Mouse (Mus musculus): ENCODE results near the gene Epn2. TPM values are rescaled to one million over a fixed set of nuclear protein-coding genes. Genes with fewer than 3 reads are reported as not detected.

The Epn2 gene
- polyA plus RNA-seq, 1 experiment = 84.5 TPM

DNA sequence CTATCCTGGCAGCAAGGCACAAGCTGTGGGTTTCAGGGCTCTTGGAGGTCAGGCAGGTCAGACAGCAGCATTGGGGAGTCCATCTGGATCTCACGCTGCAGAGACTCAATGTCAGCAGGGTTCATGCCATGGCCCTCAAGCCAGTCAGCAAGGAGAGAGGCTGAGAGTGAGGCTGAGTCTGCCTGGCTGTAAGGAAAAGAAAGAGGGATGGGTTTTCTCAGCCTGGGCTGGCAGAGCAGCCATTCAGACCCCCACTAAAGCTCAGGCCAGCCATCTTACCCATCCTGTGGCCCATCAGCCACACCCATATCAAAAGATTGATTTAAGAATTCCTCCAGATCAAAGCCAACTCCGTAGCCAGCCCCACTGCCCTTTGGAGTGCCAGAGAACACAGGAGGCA lies 90.4 kb downstream of the Epn2 start:
- no peak for TF ChIP-seq POLR2A (IDR thresholded peaks at IDR 0.05; ENCODE audit: borderline replicate concordance, extremely low read depth, low read depth, low read length)
- no peak for TF ChIP-seq CTCF (IDR thresholded peaks at IDR 0.05; ENCODE audit: insufficient read depth, low read length)
- Histone ChIP-seq H3K4me1 (ENCODE audit: control insufficient read depth, insufficient read depth, low read length) (peaks cover 7% of the 10 kb centered on the region), H3K4me3 (replicated peaks; ENCODE audit: extremely low read depth, low read depth, low read length) (no peak overlapping the region)
- DNase-seq = no peak
- 72% methylated on average over 2 of the region's 2 CpGs for WGBS

DNA sequence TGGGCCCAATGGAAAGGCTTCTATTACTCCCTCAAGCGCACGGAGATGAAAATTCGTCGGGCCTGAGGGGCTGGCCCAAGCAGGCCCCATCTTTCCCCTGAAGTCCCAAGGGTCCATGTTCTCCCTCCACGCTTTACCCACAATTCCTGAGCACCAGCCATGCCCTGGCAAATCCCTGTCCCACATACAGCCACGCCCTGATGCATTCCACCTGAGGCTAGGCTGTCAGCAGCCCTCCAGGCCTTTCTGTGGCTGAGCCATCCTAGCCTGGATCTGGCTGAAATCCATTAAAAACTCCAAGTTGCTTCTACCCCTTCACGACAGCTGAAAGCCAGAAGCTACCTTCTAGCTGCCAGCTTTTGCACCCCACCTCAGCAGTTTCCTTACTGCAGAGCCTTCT lies 91.6 kb downstream of the Epn2 start:
- H3K4me1 ChIP-seq (ENCODE audit: control insufficient read depth, insufficient read depth, low read length) = peaks cover 3% of the 10 kb centered on the region
- WGBS = 80% methylated on average over 7 of the region's 7 CpGs
- no peak overlapping the region for H3K4me3 ChIP-seq (replicated peaks; ENCODE audit: extremely low read depth, low read depth, low read length)
- DNase-seq = no peak
- TF ChIP-seq CTCF (IDR thresholded peaks at IDR 0.05; ENCODE audit: insufficient read depth, low read length) (no peak), POLR2A (IDR thresholded peaks at IDR 0.05; ENCODE audit: borderline replicate concordance, extremely low read depth, low read depth, low read length) (no peak)

DNA sequence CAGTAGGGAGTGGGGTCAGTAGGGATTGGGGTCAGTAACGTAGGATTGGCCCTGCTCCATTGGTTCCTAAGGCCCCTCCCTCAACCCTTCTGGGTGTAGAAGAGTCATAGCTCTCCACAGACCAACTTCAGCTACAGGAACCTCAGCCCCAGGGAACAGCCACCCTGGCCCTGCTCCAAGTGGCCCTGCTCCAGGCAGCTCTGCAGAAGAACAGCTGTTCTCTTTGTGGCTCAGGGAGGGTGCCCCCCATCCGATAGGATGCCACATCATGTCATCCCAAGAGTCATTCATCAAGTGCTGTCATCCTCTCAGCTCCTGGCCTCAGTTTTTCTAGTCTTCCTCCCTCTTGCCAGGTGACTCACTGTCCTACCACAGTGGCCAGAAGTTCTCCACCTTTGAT lies 92.1 kb downstream of the Epn2 start:
- WGBS = 40% methylated on average over 2 of the region's 2 CpGs
- H3K4me3 ChIP-seq (replicated peaks; ENCODE audit: extremely low read depth, low read depth, low read length) = no peak overlapping the region
- TF ChIP-seq POLR2A (IDR thresholded peaks at IDR 0.05; ENCODE audit: borderline replicate concordance, extremely low read depth, low read depth, low read length) (no peak), CTCF (IDR thresholded peaks at IDR 0.05; ENCODE audit: insufficient read depth, low read length) (no peak)
- H3K4me1 ChIP-seq (ENCODE audit: control insufficient read depth, insufficient read depth, low read length) = no peaks in the 10 kb centered on the region
- DNase-seq = no peak

DNA sequence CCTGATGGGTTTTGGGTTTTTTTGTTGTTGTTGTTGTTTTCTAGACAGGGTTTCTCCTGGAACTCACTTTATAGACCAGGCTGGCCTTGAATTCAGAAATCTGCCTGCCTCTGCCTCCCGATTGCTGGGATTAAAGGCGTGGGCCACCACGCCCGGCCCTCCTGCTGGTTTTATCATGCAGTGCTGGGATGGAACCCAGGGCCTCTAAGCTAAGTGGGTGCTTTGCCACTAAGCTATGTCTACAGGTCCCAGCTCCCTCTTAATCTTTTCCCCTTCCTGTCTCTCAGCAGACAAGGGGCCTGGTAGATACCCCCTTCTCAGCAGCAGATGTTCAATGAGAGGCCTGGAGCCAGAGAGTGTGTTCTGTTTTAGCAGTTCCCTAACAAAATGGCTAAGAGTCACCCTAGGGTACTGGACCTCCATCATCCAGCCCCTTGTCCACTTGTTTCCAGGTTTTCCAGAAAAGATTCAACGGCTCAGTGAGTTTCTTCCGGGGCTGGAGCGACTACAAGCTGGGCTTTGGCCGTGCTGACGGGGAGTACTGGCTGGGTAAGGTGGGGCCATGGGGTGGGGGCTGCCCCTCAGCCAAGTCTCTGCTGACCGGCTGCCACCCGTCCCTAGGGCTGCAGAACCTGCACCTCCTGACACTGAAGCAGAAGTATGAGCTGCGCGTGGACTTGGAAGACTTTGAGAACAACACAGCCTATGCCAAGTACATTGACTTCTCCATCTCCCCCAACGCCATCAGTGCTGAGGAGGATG lies 92.8 kb downstream of the Epn2 start:
- Histone ChIP-seq H3K4me1 (ENCODE audit: control insufficient read depth, insufficient read depth, low read length) (no peaks in the 10 kb centered on the region), H3K4me3 (replicated peaks; ENCODE audit: extremely low read depth, low read depth, low read length) (no peak overlapping the region)
- no peak for DNase-seq
- WGBS = 72% methylated on average over 14 of the region's 14 CpGs
- TF ChIP-seq CTCF (IDR thresholded peaks at IDR 0.05; ENCODE audit: insufficient read depth, low read length) (no peak), POLR2A (IDR thresholded peaks at IDR 0.05; ENCODE audit: borderline replicate concordance, extremely low read depth, low read depth, low read length) (no peak)

DNA sequence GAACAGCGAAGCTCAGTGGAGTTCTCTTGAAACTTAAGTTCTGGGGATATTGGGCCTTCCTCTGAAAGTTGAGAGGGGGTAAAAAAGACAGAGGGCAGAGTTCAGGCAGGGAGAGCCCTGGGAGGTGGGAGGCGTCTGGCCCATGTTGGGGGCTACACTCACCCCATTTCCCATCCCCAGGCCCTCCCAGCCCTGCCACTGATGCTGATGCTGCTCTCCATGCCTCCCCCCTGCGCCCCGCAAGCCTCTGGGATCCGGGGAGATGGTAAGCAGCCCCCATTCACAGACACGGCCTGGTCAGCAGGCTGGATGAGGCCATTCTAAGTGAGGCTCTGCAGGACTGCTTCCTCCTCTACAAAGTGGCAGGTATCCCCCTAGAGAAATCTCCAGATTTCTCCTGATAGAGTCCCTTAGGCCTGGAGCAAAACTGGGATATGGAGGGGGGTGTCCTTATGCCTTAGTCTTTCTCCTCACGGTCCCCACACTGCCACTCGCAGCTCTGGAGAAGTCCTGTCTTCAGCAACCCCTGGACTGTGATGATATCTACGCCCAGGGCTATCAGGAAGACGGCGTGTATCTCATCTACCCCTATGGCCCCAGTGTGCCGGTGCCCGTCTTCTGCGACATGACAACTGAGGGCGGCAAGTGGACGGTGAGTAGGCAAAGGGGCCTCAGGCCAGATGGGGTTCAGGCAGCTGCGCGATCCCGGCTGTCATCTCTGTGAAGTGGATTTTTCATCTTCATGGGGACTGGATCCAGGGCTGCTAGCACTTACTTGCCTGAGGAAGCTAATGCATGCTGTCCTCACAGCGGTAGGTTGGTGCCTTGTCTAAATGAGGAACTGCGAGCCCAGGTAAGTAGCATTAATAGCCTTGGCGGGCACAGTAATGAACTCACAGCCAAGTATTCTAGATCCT lies 93.7 kb downstream of the Epn2 start:
- WGBS = 76% methylated on average over 22 of the region's 22 CpGs
- TF ChIP-seq POLR2A (IDR thresholded peaks at IDR 0.05; ENCODE audit: borderline replicate concordance, extremely low read depth, low read depth, low read length) = no peak
- no peak for TF ChIP-seq CTCF (IDR thresholded peaks at IDR 0.05; ENCODE audit: insufficient read depth, low read length)
- peak overlapping the region; percentile 21 for H3K4me3 ChIP-seq (replicated peaks; ENCODE audit: extremely low read depth, low read depth, low read length)
- no peaks in the 10 kb centered on the region for H3K4me1 ChIP-seq (ENCODE audit: control insufficient read depth, insufficient read depth, low read length)
- no peak for DNase-seq

DNA sequence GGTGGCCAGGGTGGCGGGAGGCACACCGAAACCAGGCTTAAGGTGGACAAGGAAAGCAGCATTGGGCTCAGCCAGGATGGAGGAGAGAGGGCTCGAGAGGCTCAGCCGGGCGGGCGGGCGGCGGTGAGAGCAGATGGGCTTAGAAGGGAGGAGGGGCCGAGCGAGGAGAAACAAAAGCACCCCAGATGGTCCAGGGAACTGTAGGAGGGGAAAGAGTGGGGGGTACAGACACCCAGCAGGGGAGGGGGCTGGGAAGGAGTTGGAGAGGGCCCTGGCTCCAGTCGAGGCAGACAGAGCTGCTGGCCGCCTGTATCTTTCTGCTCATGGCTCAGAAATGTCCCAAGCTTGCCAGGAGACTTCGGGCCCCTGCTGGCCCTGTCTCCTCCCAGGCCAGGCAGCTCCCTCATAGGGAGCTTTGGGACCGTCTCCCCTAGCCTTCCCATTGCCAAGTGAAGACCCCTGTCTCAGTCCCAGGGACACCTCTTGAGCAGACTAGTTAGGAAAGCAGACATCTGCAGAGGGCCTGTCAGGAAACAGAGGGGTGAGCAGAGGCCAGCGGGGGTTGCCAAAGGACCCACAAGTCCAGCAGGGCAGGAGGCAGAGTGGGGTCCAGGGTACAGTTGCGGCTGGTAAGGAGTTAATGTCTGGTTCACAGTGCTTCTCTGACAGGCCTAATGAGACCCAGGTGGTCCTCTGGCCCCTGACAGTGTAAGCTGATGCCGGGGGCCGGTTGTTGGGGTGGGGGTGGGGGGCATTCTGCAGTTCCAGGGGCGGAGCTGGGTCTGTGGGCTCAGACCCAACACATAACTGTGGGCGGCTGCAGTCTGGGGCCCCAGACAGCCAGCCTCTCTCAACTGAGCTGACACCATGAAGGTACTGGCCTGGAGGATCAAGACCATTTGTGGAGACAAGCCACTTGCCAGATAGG lies 94.6 kb downstream of the Epn2 start, which contains the start of gene Mfap4:
Gene Mfap4 (plus strand): TSS at position 819 of the 928 bp plus-strand sequence.
- TF ChIP-seq POLR2A (IDR thresholded peaks at IDR 0.05; ENCODE audit: borderline replicate concordance, extremely low read depth, low read depth, low read length) = peak; percentile 9; the same call in 1 of the 2 replicates
- no peak for TF ChIP-seq CTCF (IDR thresholded peaks at IDR 0.05; ENCODE audit: insufficient read depth, low read length)
- Histone ChIP-seq H3K4me1 (ENCODE audit: control insufficient read depth, insufficient read depth, low read length) (no peaks in the 10 kb centered on the region), H3K4me3 (replicated peaks; ENCODE audit: extremely low read depth, low read depth, low read length) (peak within 1 kb of the TSS; percentile 21)
- no peak for DNase-seq
- WGBS = 46% methylated on average over 20 of the region's 20 CpGs

DNA sequence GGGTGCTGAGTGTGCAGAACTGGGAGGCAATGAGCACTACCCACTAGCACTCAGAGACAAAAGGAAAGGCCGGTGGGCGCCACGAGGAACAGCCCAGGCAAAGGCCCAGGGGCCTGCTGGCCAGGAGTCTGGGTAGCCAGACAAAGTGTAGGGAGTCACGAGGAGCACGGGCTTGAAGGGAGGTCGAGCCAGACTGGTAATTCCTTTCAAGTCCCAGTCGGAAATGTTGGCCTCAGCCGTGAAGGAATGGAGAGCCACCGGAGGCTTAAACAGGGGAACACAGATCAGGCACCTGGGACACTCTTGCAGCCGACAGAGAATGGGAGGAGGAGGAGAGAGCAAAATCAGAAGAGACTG lies 95.3 kb downstream of the Epn2 start:
- Histone ChIP-seq H3K4me3 (replicated peaks; ENCODE audit: extremely low read depth, low read depth, low read length) (no peak overlapping the region), H3K4me1 (ENCODE audit: control insufficient read depth, insufficient read depth, low read length) (no peaks in the 10 kb centered on the region)
- WGBS = 32% methylated on average over 10 of the region's 10 CpGs
- TF ChIP-seq POLR2A (IDR thresholded peaks at IDR 0.05; ENCODE audit: borderline replicate concordance, extremely low read depth, low read depth, low read length) = no peak
- no peak for TF ChIP-seq CTCF (IDR thresholded peaks at IDR 0.05; ENCODE audit: insufficient read depth, low read length)
- no peak for DNase-seq

DNA sequence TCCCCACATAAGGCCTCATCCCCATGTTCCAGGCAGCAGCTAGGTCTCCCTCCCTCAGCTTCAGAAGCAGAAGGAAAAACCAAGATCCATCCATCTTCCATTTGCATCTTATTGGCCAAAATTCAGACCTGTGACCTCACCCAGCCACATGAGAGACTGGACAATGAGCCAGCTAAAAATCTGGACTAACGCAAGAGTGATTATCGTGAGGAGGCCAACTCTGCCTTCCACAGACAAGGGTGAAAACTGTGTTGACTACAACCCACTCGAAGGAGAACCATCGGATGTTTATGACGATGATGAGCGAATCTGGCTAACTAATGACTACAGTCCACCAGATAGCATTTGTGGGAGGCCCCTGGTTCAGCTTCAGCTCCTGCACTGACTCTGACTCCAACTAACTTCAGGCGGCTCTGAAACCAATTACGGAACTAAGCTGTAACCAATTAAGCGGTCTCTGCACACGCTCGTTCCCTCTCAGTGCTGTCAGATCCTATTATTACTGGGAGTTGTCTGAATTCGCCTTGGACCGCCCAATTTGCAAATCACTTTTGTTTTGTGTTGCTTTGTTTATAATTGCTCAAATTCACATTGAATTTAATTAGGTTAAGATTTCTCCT lies 96.2 kb downstream of the Epn2 start:
- H3K4me1 ChIP-seq (ENCODE audit: control insufficient read depth, insufficient read depth, low read length) = no peaks in the 10 kb centered on the region
- no peak for TF ChIP-seq CTCF (IDR thresholded peaks at IDR 0.05; ENCODE audit: insufficient read depth, low read length)
- TF ChIP-seq POLR2A (IDR thresholded peaks at IDR 0.05; ENCODE audit: borderline replicate concordance, extremely low read depth, low read depth, low read length) = no peak
- DNase-seq = no peak
- no peak overlapping the region for H3K4me3 ChIP-seq (replicated peaks; ENCODE audit: extremely low read depth, low read depth, low read length)
- 81% methylated on average over 13 of the region's 13 CpGs for WGBS

Data from lung, adult 2 months (tissue).